Mouse (Mus musculus): Measurements from ENCODE around the gene Snapc4.

The Snapc4 gene

DNA sequence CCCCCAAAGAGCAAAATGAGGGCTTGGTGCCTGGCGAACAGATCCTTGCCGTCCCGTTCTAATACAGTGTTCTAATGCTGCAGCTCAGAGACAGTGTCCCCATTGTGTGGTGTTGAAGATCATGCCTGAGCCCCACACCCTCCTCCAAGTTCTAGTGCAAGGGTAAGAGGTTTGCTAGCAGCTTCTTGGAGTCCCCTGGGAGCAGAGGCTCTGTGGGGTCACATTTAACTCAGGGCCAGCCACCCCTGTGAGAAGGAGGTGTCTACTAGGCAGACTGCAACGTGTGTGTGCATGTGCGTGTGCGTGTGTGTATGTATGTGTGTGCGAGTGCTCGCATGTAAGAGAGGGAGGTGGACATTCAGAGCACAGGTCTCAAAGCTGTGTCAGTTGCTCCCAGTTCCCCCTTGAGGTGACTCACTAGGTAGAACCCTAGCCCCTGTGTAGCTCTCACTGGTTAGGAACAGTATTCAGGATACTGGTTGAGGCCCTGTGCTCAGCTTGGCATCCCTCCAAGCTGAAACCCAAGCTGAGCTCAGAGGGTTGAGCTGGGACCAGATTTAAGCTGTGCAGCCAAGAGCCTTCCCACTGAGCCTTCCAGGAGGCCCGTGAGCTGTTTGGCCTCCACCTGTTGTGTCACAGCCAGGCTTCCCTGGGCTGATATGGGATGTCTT, 63.7 kb downstream of the Snapc4 start:
- intact Hi-C loops (cut with DNase I), result loop anchor here (5.0 kb wide), 1 partner anchor 36 kb away; the partner anchor contains the start of gene Dnlz

GRCm38 (mm10) chr2:26315925-26316311, 64.5 kb downstream of the Snapc4 start:
- intact Hi-C loops (cut with DNase I), result loop anchor here (5.0 kb wide), 1 partner anchor 36 kb away; the partner anchor contains the start of gene Dnlz

DNA sequence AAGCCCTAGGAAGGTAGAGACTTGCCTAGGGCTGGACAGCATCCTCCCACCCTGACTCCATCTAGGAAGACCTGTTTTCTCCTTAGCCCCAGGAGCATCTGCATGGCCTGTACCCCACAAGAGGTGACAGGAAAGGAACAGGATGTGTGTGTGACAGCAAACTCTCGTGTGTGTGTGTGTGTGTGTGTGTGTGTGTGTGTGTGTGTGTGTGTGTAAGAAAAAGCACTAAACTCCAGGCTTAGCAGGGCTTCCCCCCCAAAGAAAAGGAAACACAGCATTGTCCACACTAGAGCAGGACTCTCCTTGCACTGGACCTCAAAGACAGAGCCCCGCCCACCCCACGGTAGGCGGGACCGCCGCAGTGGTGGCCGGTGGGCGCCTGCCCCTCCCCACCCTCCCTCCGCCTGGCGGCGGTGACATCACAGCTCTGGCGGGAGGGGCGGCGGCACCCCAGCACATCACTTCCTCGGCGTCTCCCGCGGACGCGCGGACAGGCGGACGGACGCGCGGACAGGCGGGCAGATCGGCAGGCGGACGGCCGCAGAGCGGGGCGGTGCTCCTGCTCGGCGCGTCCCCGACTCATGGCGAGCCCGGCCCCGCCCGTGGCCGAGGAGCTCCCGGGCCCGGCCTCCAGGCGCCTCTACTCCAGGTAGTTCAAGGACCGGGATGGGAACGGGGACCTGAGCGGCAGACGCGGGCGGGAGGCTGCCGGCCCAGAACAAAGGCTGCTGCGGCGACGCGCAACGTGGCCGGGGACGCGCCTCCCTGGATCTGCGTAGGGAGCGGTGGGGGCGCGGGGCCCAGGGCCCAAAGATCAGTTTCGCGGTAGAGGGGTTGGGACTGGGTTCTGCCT, 65.2 kb downstream of the Snapc4 start, which contains the start of gene Gpsm1:
TSS of gene Gpsm1 (plus strand) at position 444 of the 853 bp plus-strand sequence.
- intact Hi-C loops (cut with DNase I), result loop anchor here (5.0 kb wide), 1 partner anchor 37 kb away; the partner anchor contains the start of gene Dnlz

- intact Hi-C loops (cut with DNase I), result loop anchor here (5.0 kb wide), 1 partner anchor 38 kb away; the partner anchor contains the start of gene Dnlz
Measured at GRCm38 (mm10) chr2:26314281-26315071, 66.0 kb downstream of the Snapc4 start.

- intact Hi-C loops (cut with DNase I), result no loop called here
Measured at GRCm38 (mm10) chr2:26313394-26313793, 67.1 kb downstream of the Snapc4 start.

DNA sequence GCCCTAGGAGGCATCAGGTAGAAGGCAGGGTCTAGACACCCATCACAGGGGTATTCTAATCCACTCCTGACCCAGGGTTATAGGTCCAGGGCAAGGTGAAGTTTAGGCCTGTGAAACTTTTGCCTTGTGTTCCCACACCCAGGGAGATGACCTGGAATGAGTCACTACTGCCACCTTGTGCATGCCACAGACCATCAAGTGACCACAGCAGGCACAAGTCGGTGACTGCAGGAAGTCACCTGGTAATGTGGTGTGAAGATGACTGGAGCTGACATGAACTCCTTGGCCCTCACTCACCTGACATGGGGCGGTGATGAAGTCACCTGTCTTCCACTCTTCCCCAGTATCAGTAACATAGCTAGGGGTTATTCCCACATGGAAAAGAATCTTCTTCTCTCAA, 67.6 kb downstream of the Snapc4 start:
- intact Hi-C loops (cut with DNase I), result no loop called here
